Mouse (Mus musculus): Measurements from ENCODE around the gene Tardbp.

GRCm38 (mm10) chr4:148649309-148649708 lies 22.5 kb upstream of the Tardbp start:
- TF ChIP-seq CTCF (IDR thresholded peaks at IDR 0.05; ENCODE audit: borderline replicate concordance, insufficient read depth, low read length) (no peak), POLR2A (IDR thresholded peaks at IDR 0.05; ENCODE audit: low read depth, low read length) (no peak)
